Mouse (Mus musculus) MEL (cell line): ENCODE data around the gene Natd1. TPM values are rescaled to one million over a fixed set of nuclear protein-coding genes. Genes with fewer than 3 reads are reported as not detected.

Experiments
- DNase-seq: peaks from one replicate; pipeline ENCODE4 v3.0.0; 2011; ENCODE audit warnings: low read depth, low spot score
- H3K27ac ChIP-seq: 2 replicates; pipeline ENCODE4 v1.5.1; 2012; ENCODE audit warnings: low read depth, mild to moderate bottlenecking, control low read depth, low read length, moderate library complexity; ENCODE audit not compliant: control insufficient read depth
- H3K27me3 ChIP-seq, 2 experiments: fragments of 150-350 bp in 1 of 2; sonication (generic) in 1 of 2; 2 replicates each; pipeline ENCODE4 v1.6.1; 2012; ENCODE audit warnings: low read length in 2 of 2, mild to moderate bottlenecking in 2 of 2, improper control_type of control experiment in 1 of 2, moderate library complexity in 1 of 2; ENCODE audit not compliant: insufficient read depth in 2 of 2, control insufficient read depth in 1 of 2
- H3K36me3 ChIP-seq, 2 experiments: 2 replicates each; pipeline ENCODE4 v1.6.1; 2012 to 2014; ENCODE audit warnings: low read length in 2 of 2, improper control_type of control experiment in 1 of 2, inconsistent platforms in 1 of 2, mild to moderate bottlenecking in 1 of 2; ENCODE audit not compliant: insufficient read depth in 2 of 2, control insufficient read depth in 1 of 2
- H3K4me1 ChIP-seq, 2 experiments: fragments of 150-350 bp in 1 of 2; sonication (generic) in 1 of 2; 2 replicates each; pipeline ENCODE4 v1.6.1; 2012; ENCODE audit warnings: low read length in 2 of 2, improper control_type of control experiment in 1 of 2, mild to moderate bottlenecking in 1 of 2; ENCODE audit not compliant: insufficient read depth in 2 of 2, control insufficient read depth in 1 of 2
- H3K4me3 ChIP-seq, 2 experiments: fragments of 150-350 bp in 1 of 2; sonication (generic) in 1 of 2; 2 replicates each; pipeline ENCODE4 v1.5.1; 2012; ENCODE audit warnings: low read depth in 2 of 2, low read length in 2 of 2, mild to moderate bottlenecking in 2 of 2, moderate library complexity in 2 of 2, control low read depth in 1 of 2, improper control_type of control experiment in 1 of 2; ENCODE audit not compliant: control insufficient read depth in 1 of 2, insufficient read depth in 1 of 2
- H3K79me2 ChIP-seq: 2 replicates; pipeline ENCODE4 v1.6.1; 2012; ENCODE audit warnings: mild to moderate bottlenecking, low read length, moderate library complexity; ENCODE audit not compliant: control insufficient read depth, poor library complexity, insufficient read depth
- H3K9ac ChIP-seq: 2 replicates; pipeline ENCODE4 v1.6.1; 2012; ENCODE audit warnings: low read depth, mild to moderate bottlenecking, control low read depth, low read length, moderate library complexity; ENCODE audit not compliant: control insufficient read depth, poor library complexity, severe bottlenecking
- H3K9me3 ChIP-seq: fragments of 150-350 bp; sonication (generic); replicated peaks from 2 replicates; pipeline ENCODE4 v1.6.1; 2012; ENCODE audit warnings: mild to moderate bottlenecking, low read length, improper control_type of control experiment, moderate library complexity; ENCODE audit not compliant: insufficient read depth
- BHLHE40 ChIP-seq: IDR thresholded peaks from 2 replicates; pipeline ENCODE4 v1.6.1; 2012; ENCODE audit warnings: low read depth, mild to moderate bottlenecking, inconsistent platforms, low read length, improper control_type of control experiment, borderline replicate concordance
- CTCF ChIP-seq, 3 experiments: IDR thresholded peaks in 2 of 3; conservative IDR thresholded peaks in 1 of 3; 2 replicates each; pipeline ENCODE4 v1.5.1; 2011 to 2012; ENCODE audit warnings: low read length in 3 of 3, low read depth in 2 of 3, mild to moderate bottlenecking in 2 of 3, improper control_type of control experiment in 1 of 3, inconsistent platforms in 1 of 3, mixed read lengths in 1 of 3, moderate library complexity in 1 of 3; ENCODE audit not compliant: control insufficient read depth in 1 of 3, insufficient read depth in 1 of 3, poor library complexity in 1 of 3, severe bottlenecking in 1 of 3
- E2F4 ChIP-seq: IDR thresholded peaks from 2 replicates; pipeline ENCODE4 v1.6.1; 2011; ENCODE audit warnings: low read depth, low read length, improper control_type of control experiment, borderline replicate concordance
- ETS1 ChIP-seq: IDR thresholded peaks from 2 replicates; pipeline ENCODE4 v1.6.1; 2012; ENCODE audit warnings: low read depth, mild to moderate bottlenecking, inconsistent platforms, low read length, improper control_type of control experiment, moderate library complexity
- GABPA ChIP-seq: IDR thresholded peaks from 2 replicates; pipeline ENCODE4 v1.6.1; 2012; ENCODE audit warnings: low read depth, mild to moderate bottlenecking, inconsistent platforms, low read length, improper control_type of control experiment, moderate library complexity
- MAFK ChIP-seq: IDR thresholded peaks from 2 replicates; pipeline ENCODE4 v1.6.1; 2011; ENCODE audit warnings: low read depth, mild to moderate bottlenecking, low read length, improper control_type of control experiment, borderline replicate concordance
- MAX ChIP-seq: IDR thresholded peaks from 2 replicates; pipeline ENCODE4 v1.6.1; 2011; ENCODE audit warnings: low read length, improper control_type of control experiment
- MAZ ChIP-seq: IDR thresholded peaks from 2 replicates; pipeline ENCODE4 v1.6.1; 2012; ENCODE audit warnings: low read depth, mild to moderate bottlenecking, inconsistent platforms, low read length, improper control_type of control experiment
- MEF2A ChIP-seq: IDR thresholded peaks from 2 replicates; pipeline ENCODE4 v1.6.1; 2014; ENCODE audit warnings: low read depth, mild to moderate bottlenecking, inconsistent platforms, low read length, improper control_type of control experiment; ENCODE audit not compliant: poor library complexity, insufficient replicate concordance, severe bottlenecking; ENCODE audit errors: extremely low read depth
- MYC ChIP-seq: IDR thresholded peaks from 2 replicates; pipeline ENCODE4 v1.6.1; 2011; ENCODE audit warnings: low read depth, mild to moderate bottlenecking, low read length, improper control_type of control experiment, moderate library complexity
- NELFE ChIP-seq: IDR thresholded peaks from 2 replicates; pipeline ENCODE4 v1.6.1; 2011; ENCODE audit warnings: low read depth, low read length, improper control_type of control experiment
- POLR2A ChIP-seq, 2 experiments: IDR thresholded peaks; 2 replicates each; pipeline ENCODE4 v1.6.1; 2011 to 2012; ENCODE audit warnings: low read length in 2 of 2, mild to moderate bottlenecking in 2 of 2, control low read depth in 1 of 2, improper control_type of control experiment in 1 of 2, low read depth in 1 of 2, moderate library complexity in 1 of 2; ENCODE audit not compliant: control insufficient read depth in 1 of 2, insufficient read depth in 1 of 2, poor library complexity in 1 of 2
- POLR2AphosphoS5 ChIP-seq: IDR thresholded peaks from 2 replicates; pipeline ENCODE4 v1.6.1; 2012; ENCODE audit warnings: low read depth, borderline replicate concordance, mild to moderate bottlenecking, inconsistent platforms, low read length, moderate library complexity, mixed read lengths
- SIN3A ChIP-seq: IDR thresholded peaks from 2 replicates; pipeline ENCODE4 v1.6.1; 2012; ENCODE audit warnings: low read length, improper control_type of control experiment, inconsistent platforms
- SMC3 ChIP-seq: IDR thresholded peaks from 2 replicates; pipeline ENCODE4 v1.6.1; 2011; ENCODE audit warnings: low read depth, low read length, improper control_type of control experiment
- TAL1 ChIP-seq: IDR thresholded peaks from 2 replicates; pipeline ENCODE4 v1.6.1; 2012; ENCODE audit warnings: mild to moderate bottlenecking, inconsistent platforms, low read length, moderate library complexity, mixed read lengths
- UBTF ChIP-seq: IDR thresholded peaks from 2 replicates; pipeline ENCODE4 v1.6.1; 2012; ENCODE audit warnings: low read depth, mild to moderate bottlenecking, inconsistent platforms, low read length, improper control_type of control experiment, moderate library complexity, borderline replicate concordance; ENCODE audit not compliant: insufficient read depth
- USF2 ChIP-seq, 2 experiments: IDR thresholded peaks; 2 replicates each; pipeline ENCODE4 v1.6.1; 2011 to 2012; ENCODE audit warnings: improper control_type of control experiment in 2 of 2, low read length in 2 of 2, borderline replicate concordance in 1 of 2, inconsistent platforms in 1 of 2, low read depth in 1 of 2, mild to moderate bottlenecking in 1 of 2; ENCODE audit not compliant: insufficient read depth in 1 of 2
- ZC3H11A ChIP-seq: IDR thresholded peaks from 2 replicates; pipeline ENCODE4 v1.6.1; 2012; ENCODE audit warnings: low read depth, mild to moderate bottlenecking, inconsistent platforms, low read length, improper control_type of control experiment
- ZNF384 ChIP-seq: IDR thresholded peaks from 2 replicates; pipeline ENCODE4 v1.6.1; 2012; ENCODE audit warnings: low read depth, mild to moderate bottlenecking, inconsistent platforms, low read length, improper control_type of control experiment
- polyA plus RNA-seq, 2 experiments: library from polyadenylated mRNA; stranded (reverse) in 1 of 2; unstranded in 1 of 2; fragments of >175 nt in 1 of 2; fragments of >200 nt in 1 of 2; gene quantifications; 2 replicates each; pipeline versions ENCODE4 v1.2.1 to v1.2.4; 2012; ENCODE audit warnings: low replicate concordance in 2 of 2, low read depth in 1 of 2; ENCODE audit not compliant: insufficient read length in 2 of 2, insufficient read depth in 1 of 2, missing spikeins in 1 of 2
- total RNA-seq: library from RNA; depleted of rRNA; stranded (reverse); fragments of 300-350 nt; gene quantifications from 2 replicates; pipeline ENCODE4 v1.2.3, GENCODE M21; 2012

Natd1 gene
- total and polyA plus RNA-seq, 3 experiments = 3.0 to 10.9 TPM; not detected in 1

- peaks cover 0 to 27% of the 10 kb centered on the region in 2 experiments; a peak in 2 of 4 replicates for H3K36me3 ChIP-seq
- no peaks in the 10 kb centered on the region for H3K27me3 ChIP-seq
- DNase-seq = no peak
- H3K9ac ChIP-seq = no peak overlapping the region
- H3K4me1 ChIP-seq = no peaks in the 10 kb centered on the region
- TF ChIP-seq ZNF384 (peak; percentile 59), GABPA (no peak)
- H3K27ac ChIP-seq = no peak overlapping the region
- H3K9me3 ChIP-seq = no peaks in the 10 kb centered on the region
- H3K79me2 ChIP-seq = peaks cover 7% of the 10 kb centered on the region; the same call in 1 of the 2 replicates
- H3K4me3 ChIP-seq = no peak overlapping the region
Measured at GRCm38 (mm10) chr11:60945003-60945402, 30.5 kb upstream of the Natd1 start.

GRCm38 (mm10) chr11:60942263-60943015 is 27.9 kb upstream of the Natd1 start:
- H3K4me3 ChIP-seq = no peak overlapping the region
- H3K79me2 ChIP-seq = peaks cover 30% of the 10 kb centered on the region
- no peak overlapping the region for H3K9ac ChIP-seq
- no peaks in the 10 kb centered on the region for H3K4me1 ChIP-seq
- H3K36me3 ChIP-seq = peaks cover 0 to 15% of the 10 kb centered on the region in 2 experiments; a peak in 2 of 4 replicates
- TF ChIP-seq CTCF (IDR thresholded peaks at IDR 0.05 in 2 of 3, conservative IDR thresholded peaks at IDR 0.05 in 1 of 3; ENCODE audit: control insufficient read depth in 1 of 3, insufficient read depth in 1 of 3, low read depth in 2 of 3, low read length in 3 of 3, poor library complexity in 1 of 3, severe bottlenecking in 1 of 3) (no peak), POLR2AphosphoS5 (no peak), MEF2A (no peak), SIN3A (no peak), POLR2A (IDR thresholded peaks at IDR 0.05; ENCODE audit: control insufficient read depth in 1 of 2, insufficient read depth in 1 of 2, low read depth in 1 of 2, low read length in 2 of 2, poor library complexity in 1 of 2) (no peak), BHLHE40 (no peak), MAZ (no peak), ZNF384 (no peak), TAL1 (no peak), MAX (no peak), NELFE (no peak), E2F4 (no peak), USF2 (IDR thresholded peaks at IDR 0.05; ENCODE audit: borderline replicate concordance in 1 of 2, insufficient read depth in 1 of 2, low read depth in 1 of 2, low read length in 2 of 2) (no peak)
- H3K27ac ChIP-seq = no peak overlapping the region
- DNase-seq = no peak
- H3K9me3 ChIP-seq = no peaks in the 10 kb centered on the region
- H3K27me3 ChIP-seq = no peaks in the 10 kb centered on the region

- peaks cover 2 to 7% of the 10 kb centered on the region in 2 experiments for H3K4me1 ChIP-seq
Measured at GRCm38 (mm10) chr11:60941370-60941769, 26.8 kb upstream of the Natd1 start.

More at GRCm38 (mm10) chr11:60941370-60941769, 26.8 kb upstream of the Natd1 start:
- no peak for TF ChIP-seq ZC3H11A
- TF ChIP-seq ETS1 = no peak
- no peak for TF ChIP-seq UBTF
- TF ChIP-seq SMC3 = no peak
- no peak for TF ChIP-seq NELFE
- TF ChIP-seq TAL1 = no peak
- TF ChIP-seq MYC = no peak
- TF ChIP-seq MAFK = no peak
- Histone ChIP-seq H3K27me3 (no peaks in the 10 kb centered on the region), H3K9ac (no peak overlapping the region), H3K36me3 (peaks cover 6 to 7% of the 10 kb centered on the region in 2 experiments), H3K4me3 (no peak overlapping the region), H3K27ac (no peak overlapping the region), H3K9me3 (no peaks in the 10 kb centered on the region), H3K79me2 (peaks cover 40% of the 10 kb centered on the region)
- DNase-seq = no peak
